Mouse (Mus musculus) heart, embryonic 16.5 days (tissue): ENCODE data around the gene Zfp846. TPM values are rescaled to one million over a fixed set of nuclear protein-coding genes. Genes with fewer than 3 reads are reported as not detected.
"Not testable (repeated sequence)": the region's sequence is repeated elsewhere in the genome, so short reads cannot be mapped to it uniquely, and the experiment has no call there.

Experiments
- ATAC-seq: fragments of 200-750 bp; cut with Nextera tagmentation; replicated peaks from 2 replicates; pipeline ENCODE4 v1.8.0; 2017; ENCODE audit warnings: moderate number of reproducible peaks; ENCODE audit not compliant: insufficient read depth, low FRiP score; ENCODE audit errors: extremely low read depth
- H3K27ac ChIP-seq: fragments of 300-500 bp; sonication (generic); 2 replicates; pipeline ENCODE4 v1.5.1; 2014; ENCODE audit warnings: mild to moderate bottlenecking, low read length, control low read depth, moderate library complexity
- H3K27me3 ChIP-seq: fragments of 300-500 bp; sonication (generic); 2 replicates; pipeline ENCODE4 v1.6.1; 2014; ENCODE audit warnings: low read length, mixed read lengths; ENCODE audit not compliant: control insufficient read depth, insufficient read depth
- H3K36me3 ChIP-seq: fragments of 300-500 bp; sonication (generic); 2 replicates; pipeline ENCODE4 v1.6.1; 2014; ENCODE audit not compliant: control insufficient read depth, insufficient read depth
- H3K4me1 ChIP-seq: fragments of 300-500 bp; sonication (generic); 2 replicates; pipeline ENCODE4 v1.6.1; 2014; ENCODE audit warnings: low read length, mixed read lengths; ENCODE audit not compliant: control insufficient read depth, insufficient read depth
- H3K4me2 ChIP-seq: fragments of 300-500 bp; sonication (generic); 2 replicates; pipeline ENCODE4 v1.6.1; 2014; ENCODE audit warnings: low read depth, mild to moderate bottlenecking, control low read depth, low read length
- H3K4me3 ChIP-seq: fragments of 300-500 bp; sonication (generic); 2 replicates; pipeline ENCODE4 v1.5.1; 2014; ENCODE audit warnings: mild to moderate bottlenecking, control low read depth, low read length
- H3K9ac ChIP-seq: fragments of 300-500 bp; sonication (generic); 2 replicates; pipeline ENCODE4 v1.6.1; 2014; ENCODE audit warnings: low read length, control low read depth
- H3K9me3 ChIP-seq: fragments of 300-500 bp; sonication (generic); replicated peaks from 2 replicates; pipeline ENCODE4 v1.6.1; 2016; ENCODE audit warnings: low read length; ENCODE audit not compliant: control insufficient read depth
- WGBS: fragments of 180-500 bp; shearing (Covaris S2); extraction: QIAGEN DNeasy Blood & Tissue Kit; methylation state at CpG from one replicate; pipeline ENCODE4 v1.1.7; 2014; 5-methylcytosine and 5-hydroxymethylcytosine counted together
- polyA plus RNA-seq: library from polyadenylated mRNA; unstranded; fragments of >200 nt; fragmentation: Nextera tagmentation; extraction: Ambion mirVana; gene quantifications from 2 replicates; pipeline ENCODE4 v1.2.1, GENCODE M21; 2015

Zfp846 gene
- polyA plus RNA-seq, 1 experiment from 2014 or later = 12.0 TPM

- not testable (repeated sequence) for H3K4me1 ChIP-seq, H3K9ac ChIP-seq, H3K9me3 ChIP-seq, H3K4me3 ChIP-seq, H3K4me2 ChIP-seq, H3K36me3 ChIP-seq, ATAC-seq, H3K27ac ChIP-seq, H3K27me3 ChIP-seq
- 59% methylated on average over 3 of the region's 3 CpGs for WGBS
Measured at GRCm38 (mm10) chr9:20565326-20566030, 15.6 kb upstream of the Zfp846 start.

- Histone ChIP-seq H3K9ac (no peak overlapping the region), H3K4me2 (no peak overlapping the region), H3K4me1 (no peaks in the 10 kb centered on the region), H3K36me3 (no peaks in the 10 kb centered on the region), H3K27me3 (no peaks in the 10 kb centered on the region), H3K27ac (no peak overlapping the region), H3K9me3 (0 out of 2 replicates have a peak, but pooled peaks cover under 1% of the 10 kb centered on the region), H3K4me3 (no peak overlapping the region)
- ATAC-seq = no peak
Measured at GRCm38 (mm10) chr9:20571060-20571459, 10.0 kb upstream of the Zfp846 start.

- Histone ChIP-seq H3K9ac (no peak overlapping the region), H3K27ac (no peak overlapping the region), H3K4me1 (no peaks in the 10 kb centered on the region), H3K27me3 (peaks cover 8% of the 10 kb centered on the region), H3K4me3 (no peak overlapping the region), H3K36me3 (no peaks in the 10 kb centered on the region), H3K9me3 (0 out of 2 replicates have a peak, but pooled peaks cover 5% of the 10 kb centered on the region), H3K4me2 (no peak overlapping the region)
- WGBS = 71% methylated on average over 2 of the region's 2 CpGs
- ATAC-seq = no peak
Measured at GRCm38 (mm10) chr9:20576591-20576990, 4.5 kb upstream of the Zfp846 start.

DNA sequence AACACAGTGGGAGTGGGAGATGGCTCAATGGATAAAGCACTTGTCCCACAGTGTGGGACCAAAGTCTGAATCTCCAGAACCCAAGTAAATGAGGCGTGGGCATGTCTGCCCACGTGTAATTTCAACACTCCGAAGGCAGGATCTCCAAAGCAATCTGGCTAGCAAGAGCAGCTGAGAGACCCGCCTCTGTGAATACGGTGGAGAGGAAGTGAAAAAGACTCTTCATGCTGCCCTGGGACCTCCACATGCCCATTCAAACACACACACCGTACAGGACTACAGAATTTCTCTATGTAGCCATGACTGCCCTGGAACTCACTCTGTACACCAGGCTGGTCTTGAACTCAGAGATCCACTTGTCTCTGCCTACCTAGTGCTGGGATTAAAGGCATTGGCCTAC is 20.2 kb downstream of the Zfp846 start:
- WGBS = 82% methylated on average over 6 of the region's 6 CpGs
- no peaks in the 10 kb centered on the region; the same call in 1 of the 2 replicates for H3K36me3 ChIP-seq
- H3K9ac ChIP-seq = no peak overlapping the region
- ATAC-seq = no peak
- H3K4me1 ChIP-seq = no peaks in the 10 kb centered on the region
- H3K4me3 ChIP-seq = no peak overlapping the region
- no peak overlapping the region for H3K27ac ChIP-seq
- no peaks in the 10 kb centered on the region for H3K27me3 ChIP-seq
- no peak overlapping the region for H3K4me2 ChIP-seq
- H3K9me3 ChIP-seq = no peaks in the 10 kb centered on the region

GRCm38 (mm10) chr9:20606269-20606668 is 25.2 kb downstream of the Zfp846 start:
- ATAC-seq = no peak
- H3K27ac ChIP-seq = no peak overlapping the region
- H3K9me3 ChIP-seq = peaks cover 4% of the 10 kb centered on the region
- H3K4me3 ChIP-seq = no peak overlapping the region
- H3K27me3 ChIP-seq = no peaks in the 10 kb centered on the region
- peaks cover 7% of the 10 kb centered on the region; the same call in 1 of the 2 replicates for H3K36me3 ChIP-seq
- 78% methylated on average over 1 of the region's 1 CpGs for WGBS
- no peak overlapping the region for H3K9ac ChIP-seq
- no peak overlapping the region; the same call in 1 of the 2 replicates for H3K4me2 ChIP-seq
- H3K4me1 ChIP-seq = 0 out of 2 replicates have a peak, but pooled peaks cover 4% of the 10 kb centered on the region

GRCm38 (mm10) chr9:20607100-20607974 is 26.2 kb downstream of the Zfp846 start:
- 0 out of 2 replicates have a peak, but pooled peaks cover 4% of the 10 kb centered on the region for H3K4me1 ChIP-seq
- peaks cover 7% of the 10 kb centered on the region; the same call in 1 of the 2 replicates for H3K36me3 ChIP-seq
- peak; percentile 85 for ATAC-seq
- no peaks in the 10 kb centered on the region for H3K27me3 ChIP-seq
- peak overlapping the region; percentile 93 for H3K4me3 ChIP-seq
- peak overlapping the region; percentile 98 for H3K27ac ChIP-seq
- peak overlapping the region; percentile 96 for H3K9ac ChIP-seq
- peaks cover 4% of the 10 kb centered on the region for H3K9me3 ChIP-seq
- peak overlapping the region; percentile 89 for H3K4me2 ChIP-seq
- under 1% methylated on average over 57 of the region's 57 CpGs for WGBS

DNA sequence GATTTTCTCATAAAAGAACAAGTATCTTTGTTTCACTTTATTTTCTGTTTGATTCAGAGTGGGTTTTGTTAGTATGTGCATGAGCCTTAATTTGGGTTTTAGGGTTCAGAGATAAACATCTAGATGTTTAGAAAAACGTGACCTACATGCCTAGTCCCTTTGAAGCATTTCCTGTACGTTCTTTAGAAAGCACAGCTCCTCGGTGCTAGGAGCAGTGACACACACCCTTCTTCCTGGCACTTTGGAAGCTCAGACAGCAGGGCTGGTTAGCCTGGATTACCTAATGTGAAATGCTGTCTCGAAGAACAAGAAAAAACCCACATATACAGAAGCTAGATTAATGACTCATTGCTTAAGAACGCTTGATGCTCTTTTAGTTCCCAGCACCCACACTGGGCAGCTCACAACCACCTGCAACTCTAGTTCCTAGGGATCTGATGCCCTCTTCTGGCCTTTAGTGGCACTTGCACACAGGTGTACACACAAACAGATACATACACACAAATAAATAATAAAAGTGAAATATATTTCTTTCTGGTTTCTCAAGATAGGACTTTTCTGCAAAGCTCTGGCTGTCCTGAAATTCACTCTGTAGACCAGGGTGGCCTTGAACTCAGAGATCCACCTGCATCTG is 28.9 kb downstream of the Zfp846 start:
- peaks cover 4% of the 10 kb centered on the region for H3K9me3 ChIP-seq
- H3K4me2 ChIP-seq = no peak overlapping the region
- WGBS = 82% methylated on average over 5 of the region's 5 CpGs
- H3K9ac ChIP-seq = no peak overlapping the region
- H3K36me3 ChIP-seq = peaks cover 7% of the 10 kb centered on the region; the same call in 1 of the 2 replicates
- no peak overlapping the region for H3K27ac ChIP-seq
- H3K4me1 ChIP-seq = 0 out of 2 replicates have a peak, but pooled peaks cover 4% of the 10 kb centered on the region
- H3K27me3 ChIP-seq = no peaks in the 10 kb centered on the region
- no peak overlapping the region for H3K4me3 ChIP-seq
- ATAC-seq = no peak

- no peak overlapping the region for H3K27ac ChIP-seq
- ATAC-seq = no peak
- 73% methylated on average over 5 of the region's 5 CpGs for WGBS
- 0 out of 2 replicates have a peak, but pooled peaks cover 2% of the 10 kb centered on the region for H3K4me1 ChIP-seq
- no peak overlapping the region for H3K9ac ChIP-seq
- H3K27me3 ChIP-seq = no peaks in the 10 kb centered on the region
- H3K36me3 ChIP-seq = peaks cover 7% of the 10 kb centered on the region; the same call in 1 of the 2 replicates
- no peak overlapping the region for H3K4me3 ChIP-seq
- no peak overlapping the region for H3K4me2 ChIP-seq
- peaks cover 4% of the 10 kb centered on the region for H3K9me3 ChIP-seq
Measured at GRCm38 (mm10) chr9:20611976-20612375, 30.9 kb downstream of the Zfp846 start.
